Mouse (Mus musculus): ENCODE measurements at regions not wholly inside any gene's neighbourhood (a gene's known extent, or its start where the extent isn't known, plus 50 kb on each side); places are given as distances from the start of the nearest gene placed in this dataset.
A peak's percentile ranks its signal among the peaks of the same experiment; 100 is the strongest.

GRCm38 (mm10) chr15:68014605-68015305, 1514.0 kb upstream of the Lrrc6 start:
- H3K4me1 ChIP-seq (ENCODE audit: control insufficient read depth, insufficient read depth, low read length) = no peaks in the 10 kb centered on the region
- H3K4me2 ChIP-seq (ENCODE audit: low read depth) = no peak overlapping the region
- peak; percentile 28 for DNase-seq (ENCODE audit: low spot score)
- no peak for ATAC-seq (ENCODE audit: insufficient read depth, low FRiP score, low TSS enrichment)
- H3K27ac ChIP-seq (ENCODE audit: low read depth, low read length) = no peak overlapping the region
- H3K9me3 ChIP-seq (ENCODE audit: control insufficient read depth, low read length) = no peaks in the 10 kb centered on the region
- H3K4me3 ChIP-seq (ENCODE audit: low read depth, low read length) = no peak overlapping the region
- no peaks in the 10 kb centered on the region for H3K27me3 ChIP-seq (ENCODE audit: control insufficient read depth, insufficient read depth, low read length)
- 43% methylated on average over 2 of the region's 2 CpGs for WGBS
- no peaks in the 10 kb centered on the region for H3K36me3 ChIP-seq (ENCODE audit: control insufficient read depth, insufficient read depth, low read length)
- no peak overlapping the region for H3K9ac ChIP-seq (ENCODE audit: low read length)

GRCm38 (mm10) chr15:68011162-68011561, 1510.5 kb upstream of the Lrrc6 start:
- WGBS = 86% methylated on average over 1 of the region's 1 CpGs
- H3K9me3 ChIP-seq (ENCODE audit: control insufficient read depth, low read length) = no peaks in the 10 kb centered on the region
- no peak overlapping the region for H3K4me3 ChIP-seq (ENCODE audit: low read depth, low read length)
- H3K27ac ChIP-seq (ENCODE audit: low read depth, low read length) = no peak overlapping the region
- H3K36me3 ChIP-seq (ENCODE audit: control insufficient read depth, insufficient read depth, low read length) = no peaks in the 10 kb centered on the region
- ATAC-seq (ENCODE audit: insufficient read depth, low FRiP score, low TSS enrichment) (no peak), DNase-seq (ENCODE audit: low spot score) (no peak)
- no peak overlapping the region for H3K4me2 ChIP-seq (ENCODE audit: low read depth)
- H3K4me1 ChIP-seq (ENCODE audit: control insufficient read depth, insufficient read depth, low read length) = no peaks in the 10 kb centered on the region
- H3K27me3 ChIP-seq (ENCODE audit: control insufficient read depth, insufficient read depth, low read length) = no peaks in the 10 kb centered on the region
- no peak overlapping the region for H3K9ac ChIP-seq (ENCODE audit: low read length)

- 86% methylated on average over 1 of the region's 1 CpGs for WGBS
Observed at GRCm38 (mm10) chr15:68010189-68010588, 1509.5 kb upstream of the Lrrc6 start.

GRCm38 (mm10) chr15:68004798-68005197, 1504.1 kb upstream of the Lrrc6 start:
- ATAC-seq (ENCODE audit: insufficient read depth, low FRiP score, low TSS enrichment) (no peak), DNase-seq (ENCODE audit: low spot score) (no peak)
- Histone ChIP-seq H3K9me3 (ENCODE audit: control insufficient read depth, low read length) (no peaks in the 10 kb centered on the region), H3K27ac (ENCODE audit: low read depth, low read length) (no peak overlapping the region), H3K9ac (ENCODE audit: low read length) (no peak overlapping the region), H3K36me3 (ENCODE audit: control insufficient read depth, insufficient read depth, low read length) (no peaks in the 10 kb centered on the region), H3K4me2 (ENCODE audit: low read depth) (no peak overlapping the region), H3K4me3 (ENCODE audit: low read depth, low read length) (no peak overlapping the region), H3K4me1 (ENCODE audit: control insufficient read depth, insufficient read depth, low read length) (no peaks in the 10 kb centered on the region), H3K27me3 (ENCODE audit: control insufficient read depth, insufficient read depth, low read length) (no peaks in the 10 kb centered on the region)
- 63% methylated on average over 5 of the region's 5 CpGs for WGBS

More at GRCm38 (mm10) chr15:68010189-68010588, 1509.5 kb upstream of the Lrrc6 start:
- no peak overlapping the region for H3K4me3 ChIP-seq (ENCODE audit: low read depth, low read length)
- no peaks in the 10 kb centered on the region for H3K36me3 ChIP-seq (ENCODE audit: control insufficient read depth, insufficient read depth, low read length)
- no peaks in the 10 kb centered on the region for H3K27me3 ChIP-seq (ENCODE audit: control insufficient read depth, insufficient read depth, low read length)
- no peak overlapping the region for H3K27ac ChIP-seq (ENCODE audit: low read depth, low read length)
- H3K4me1 ChIP-seq (ENCODE audit: control insufficient read depth, insufficient read depth, low read length) = no peaks in the 10 kb centered on the region
- DNase-seq (ENCODE audit: low spot score) = no peak
- H3K9me3 ChIP-seq (ENCODE audit: control insufficient read depth, low read length) = no peaks in the 10 kb centered on the region
- H3K9ac ChIP-seq (ENCODE audit: low read length) = no peak overlapping the region
- ATAC-seq (ENCODE audit: insufficient read depth, low FRiP score, low TSS enrichment) = no peak
- no peak overlapping the region for H3K4me2 ChIP-seq (ENCODE audit: low read depth)

DNA sequence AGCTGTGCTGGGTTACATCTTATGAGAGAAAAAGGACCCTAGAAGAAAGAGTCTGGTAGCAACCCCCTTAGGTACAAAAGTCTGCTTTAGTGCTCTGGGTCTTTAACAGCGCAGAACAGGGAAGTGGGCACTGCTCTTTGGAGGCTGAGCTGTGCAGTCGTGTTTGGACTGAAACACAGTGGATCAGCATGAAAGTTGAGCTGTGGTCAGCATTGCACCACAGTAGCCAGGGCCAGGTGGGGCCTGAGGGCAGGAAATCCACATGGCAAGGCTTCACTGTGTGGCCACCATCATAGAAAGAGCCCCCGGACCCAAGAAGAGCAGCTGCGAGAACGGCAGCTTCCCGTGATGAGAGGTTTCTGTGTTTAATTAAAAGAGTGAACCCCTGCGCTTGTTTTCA, 1495.8 kb upstream of the Lrrc6 start:
- 79% methylated on average over 7 of the region's 7 CpGs for WGBS
- no peak overlapping the region for H3K4me3 ChIP-seq (ENCODE audit: low read depth, low read length)
- H3K27me3 ChIP-seq (ENCODE audit: control insufficient read depth, insufficient read depth, low read length) = no peaks in the 10 kb centered on the region
- H3K27ac ChIP-seq (ENCODE audit: low read depth, low read length) = no peak overlapping the region
- no peaks in the 10 kb centered on the region for H3K9me3 ChIP-seq (ENCODE audit: control insufficient read depth, low read length)
- ATAC-seq (ENCODE audit: insufficient read depth, low FRiP score, low TSS enrichment) (no peak), DNase-seq (ENCODE audit: low spot score) (no peak)
- H3K4me2 ChIP-seq (ENCODE audit: low read depth) = no peak overlapping the region
- no peaks in the 10 kb centered on the region for H3K36me3 ChIP-seq (ENCODE audit: control insufficient read depth, insufficient read depth, low read length)
- H3K9ac ChIP-seq (ENCODE audit: low read length) = no peak overlapping the region
- H3K4me1 ChIP-seq (ENCODE audit: control insufficient read depth, insufficient read depth, low read length) = no peaks in the 10 kb centered on the region

DNA sequence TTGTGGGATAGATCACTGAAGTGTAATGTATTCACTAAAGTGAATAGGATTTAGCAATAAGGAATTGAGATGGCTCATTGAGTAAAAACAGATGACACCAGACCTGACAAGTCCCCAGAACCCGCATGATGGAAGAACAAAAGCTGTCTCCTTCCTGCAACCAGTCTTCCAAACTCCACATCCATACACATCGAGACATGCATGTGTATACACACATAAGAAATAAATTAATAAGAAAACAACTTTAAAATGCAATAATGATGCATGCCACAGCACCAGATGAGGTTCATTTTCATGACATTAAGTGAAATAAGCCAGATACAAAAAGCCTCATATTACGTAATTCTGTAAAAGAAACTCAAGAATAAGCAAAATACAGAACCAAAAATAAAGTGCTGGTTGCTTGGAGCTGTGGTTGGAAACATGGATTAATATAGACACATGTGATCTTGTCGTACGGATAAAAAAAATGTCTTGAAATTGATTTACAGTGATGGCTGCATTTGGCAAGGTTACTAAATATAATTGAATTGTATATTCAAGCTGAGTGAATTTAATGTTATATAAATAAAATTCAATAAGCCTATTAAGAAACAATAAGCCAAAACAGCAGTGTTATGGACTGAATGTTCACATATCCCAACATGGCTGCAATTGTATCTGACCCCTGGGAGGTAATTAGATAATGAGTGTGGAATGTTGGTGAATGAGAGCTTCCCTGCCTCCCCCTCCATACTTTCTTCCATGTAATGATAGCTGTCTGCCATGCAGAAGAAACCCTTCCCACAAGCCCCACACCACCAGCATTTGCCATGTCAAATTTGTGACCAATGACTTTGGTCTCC, 1488.9 kb upstream of the Lrrc6 start:
- H3K4me3 ChIP-seq (ENCODE audit: low read depth, low read length) = no peak overlapping the region
- no peak overlapping the region for H3K4me2 ChIP-seq (ENCODE audit: low read depth)
- no peak for ATAC-seq (ENCODE audit: insufficient read depth, low FRiP score, low TSS enrichment)
- H3K36me3 ChIP-seq (ENCODE audit: control insufficient read depth, insufficient read depth, low read length) = no peaks in the 10 kb centered on the region
- WGBS = 85% methylated on average over 5 of the region's 5 CpGs
- no peaks in the 10 kb centered on the region for H3K27me3 ChIP-seq (ENCODE audit: control insufficient read depth, insufficient read depth, low read length)
- no peaks in the 10 kb centered on the region for H3K4me1 ChIP-seq (ENCODE audit: control insufficient read depth, insufficient read depth, low read length)
- no peaks in the 10 kb centered on the region for H3K9me3 ChIP-seq (ENCODE audit: control insufficient read depth, low read length)
- H3K27ac ChIP-seq (ENCODE audit: low read depth, low read length) = no peak overlapping the region
- no peak for DNase-seq (ENCODE audit: low spot score)
- no peak overlapping the region for H3K9ac ChIP-seq (ENCODE audit: low read length)

GRCm38 (mm10) chr15:67987941-67988340, 1487.2 kb upstream of the Lrrc6 start:
- Histone ChIP-seq H3K9ac (ENCODE audit: low read length) (no peak overlapping the region), H3K27ac (ENCODE audit: low read depth, low read length) (no peak overlapping the region), H3K4me3 (ENCODE audit: low read depth, low read length) (no peak overlapping the region), H3K4me1 (ENCODE audit: control insufficient read depth, insufficient read depth, low read length) (no peaks in the 10 kb centered on the region), H3K36me3 (ENCODE audit: control insufficient read depth, insufficient read depth, low read length) (no peaks in the 10 kb centered on the region), H3K27me3 (ENCODE audit: control insufficient read depth, insufficient read depth, low read length) (no peaks in the 10 kb centered on the region), H3K9me3 (ENCODE audit: control insufficient read depth, low read length) (no peaks in the 10 kb centered on the region), H3K4me2 (ENCODE audit: low read depth) (no peak overlapping the region)
- DNase-seq (ENCODE audit: low spot score) (no peak), ATAC-seq (ENCODE audit: insufficient read depth, low FRiP score, low TSS enrichment) (no peak)
- 95% methylated on average over 4 of the region's 4 CpGs for WGBS

DNA sequence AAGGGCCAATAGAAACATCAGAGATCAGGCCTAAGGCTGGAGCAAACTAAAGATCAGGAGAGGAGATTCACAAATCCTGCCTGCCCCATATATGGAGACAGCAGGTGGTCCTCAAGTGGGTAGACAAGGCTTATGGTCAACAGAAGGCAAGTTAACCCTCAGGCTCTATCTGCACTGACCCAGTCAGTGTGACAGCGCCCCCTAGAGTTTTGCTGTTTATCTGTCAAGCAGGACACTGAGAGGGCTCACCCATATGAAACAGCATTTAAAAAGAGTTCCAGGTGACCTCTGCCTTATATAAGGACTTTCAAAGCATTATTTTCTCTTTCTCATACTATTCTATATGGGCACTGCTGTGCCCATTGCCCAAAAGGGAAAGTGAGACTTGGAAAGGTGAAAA, 1482.5 kb upstream of the Lrrc6 start:
- Histone ChIP-seq H3K4me1 (ENCODE audit: control insufficient read depth, insufficient read depth, low read length) (no peaks in the 10 kb centered on the region), H3K36me3 (ENCODE audit: control insufficient read depth, insufficient read depth, low read length) (no peaks in the 10 kb centered on the region), H3K4me2 (ENCODE audit: low read depth) (no peak overlapping the region), H3K9ac (ENCODE audit: low read length) (no peak overlapping the region), H3K27ac (ENCODE audit: low read depth, low read length) (no peak overlapping the region), H3K9me3 (ENCODE audit: control insufficient read depth, low read length) (no peaks in the 10 kb centered on the region), H3K4me3 (ENCODE audit: low read depth, low read length) (no peak overlapping the region), H3K27me3 (ENCODE audit: control insufficient read depth, insufficient read depth, low read length) (no peaks in the 10 kb centered on the region)
- ATAC-seq (ENCODE audit: insufficient read depth, low FRiP score, low TSS enrichment) = no peak
- no peak for DNase-seq (ENCODE audit: low spot score)
- WGBS = 30% methylated on average over 1 of the region's 1 CpGs

GRCm38 (mm10) chr15:67981876-67982275, 1481.2 kb upstream of the Lrrc6 start:
- DNase-seq (ENCODE audit: low spot score) = no peak

More at GRCm38 (mm10) chr15:67981876-67982275, 1481.2 kb upstream of the Lrrc6 start:
- WGBS = 90% methylated on average over 3 of the region's 3 CpGs
- H3K9me3 ChIP-seq (ENCODE audit: control insufficient read depth, low read length) = no peaks in the 10 kb centered on the region
- H3K4me3 ChIP-seq (ENCODE audit: low read depth, low read length) = no peak overlapping the region
- H3K27me3 ChIP-seq (ENCODE audit: control insufficient read depth, insufficient read depth, low read length) = no peaks in the 10 kb centered on the region
- no peaks in the 10 kb centered on the region for H3K4me1 ChIP-seq (ENCODE audit: control insufficient read depth, insufficient read depth, low read length)
- ATAC-seq (ENCODE audit: insufficient read depth, low FRiP score, low TSS enrichment) = no peak
- H3K36me3 ChIP-seq (ENCODE audit: control insufficient read depth, insufficient read depth, low read length) = no peaks in the 10 kb centered on the region
- H3K27ac ChIP-seq (ENCODE audit: low read depth, low read length) = no peak overlapping the region
- no peak overlapping the region for H3K4me2 ChIP-seq (ENCODE audit: low read depth)
- no peak overlapping the region for H3K9ac ChIP-seq (ENCODE audit: low read length)
